Mouse (Mus musculus) kidney, adult 2 months (tissue): ENCODE measurements at regions not wholly inside any gene's neighbourhood (a gene's known extent, or its start where the extent isn't known, plus 50 kb on each side); places are given as distances from the start of the nearest gene placed in this dataset.
"Not testable (repeated sequence)": the region's sequence is repeated elsewhere in the genome, so short reads cannot be mapped to it uniquely, and the experiment has no call there.

Source experiments
- DNase-seq: peaks from one replicate; pipeline ENCODE4 v3.0.0; 2021
- H3K27ac ChIP-seq: fragments of 200-500 bp; 2 replicates; pipeline ENCODE4 v1.5.1; 2012; ENCODE audit warnings: low read depth, low read length, control low read depth, inconsistent platforms; ENCODE audit not compliant: insufficient read depth
- H3K27me3 ChIP-seq: fragments of 200-500 bp; replicated peaks from 2 replicates; pipeline ENCODE4 v1.6.1; 2012; ENCODE audit warnings: mild to moderate bottlenecking, moderate library complexity, low read length, inconsistent platforms; ENCODE audit not compliant: control insufficient read depth, insufficient read depth
- H3K36me3 ChIP-seq: fragments of 200-500 bp; 2 replicates; pipeline ENCODE4 v1.6.1; 2012; ENCODE audit warnings: mild to moderate bottlenecking, moderate library complexity, low read length, inconsistent platforms; ENCODE audit not compliant: control insufficient read depth, insufficient read depth
- H3K4me1 ChIP-seq: fragments of 200-500 bp; 2 replicates; pipeline ENCODE4 v1.6.1; 2011; ENCODE audit warnings: low read length; ENCODE audit not compliant: control insufficient read depth, insufficient read depth
- H3K4me3 ChIP-seq: fragments of 200-500 bp; 2 replicates; pipeline ENCODE4 v1.5.1; 2011; ENCODE audit warnings: mild to moderate bottlenecking, low read depth, low read length, control low read depth; ENCODE audit not compliant: insufficient read depth
- CTCF ChIP-seq: fragments of 200-500 bp; conservative IDR thresholded peaks from 2 replicates; pipeline ENCODE4 v1.5.1; 2011; ENCODE audit warnings: low read depth, mild to moderate bottlenecking, control low read depth, low read length, moderate library complexity, mixed read lengths; ENCODE audit not compliant: insufficient read depth, insufficient read length
- POLR2A ChIP-seq: fragments of 200-500 bp; IDR thresholded peaks from one replicate; pipeline ENCODE4 v1.6.1; 2011; ENCODE audit warnings: low read depth, low read length, control low read depth
- WGBS: fragments of 180-500 bp; shearing (Covaris S2); methylation state at CpG from one replicate; pipeline ENCODE4 v1.1.7; 2018; 5-methylcytosine and 5-hydroxymethylcytosine counted together

DNA sequence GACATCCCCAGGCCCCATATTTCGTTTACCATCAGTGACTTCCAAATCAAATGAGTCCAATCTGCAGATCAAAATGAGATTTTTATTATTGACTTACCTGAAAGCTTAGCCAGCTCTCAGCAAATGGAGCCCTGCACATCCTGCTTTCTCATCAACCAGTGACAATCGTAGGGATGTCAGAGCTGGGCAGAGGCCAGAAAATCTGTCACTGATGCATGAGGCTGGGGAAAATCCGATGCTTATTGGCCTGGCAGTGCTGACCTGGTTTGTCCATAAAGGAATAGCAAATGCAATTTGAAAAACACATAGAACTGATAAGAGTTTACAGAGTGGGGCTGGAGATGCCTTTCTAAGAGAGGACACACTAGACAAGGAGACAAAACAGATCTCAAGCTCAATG, 518.1 kb upstream of the Clint1 start:
- TF ChIP-seq POLR2A: no peak
- TF ChIP-seq CTCF: no peak
- Histone ChIP-seq H3K4me3 (no peak overlapping the region), H3K4me1 (no peaks in the 10 kb centered on the region), H3K36me3 (no peaks in the 10 kb centered on the region), H3K27me3 (no peaks in the 10 kb centered on the region), H3K27ac (no peak overlapping the region)
- 68% methylated on average over 3 of the region's 3 CpGs for WGBS
- DNase-seq: no peak

GRCm38 (mm10) chr11:45349331-45349730, 502.5 kb upstream of the Clint1 start:
- Histone ChIP-seq H3K4me3 (no peak overlapping the region), H3K36me3 (no peaks in the 10 kb centered on the region)

DNA sequence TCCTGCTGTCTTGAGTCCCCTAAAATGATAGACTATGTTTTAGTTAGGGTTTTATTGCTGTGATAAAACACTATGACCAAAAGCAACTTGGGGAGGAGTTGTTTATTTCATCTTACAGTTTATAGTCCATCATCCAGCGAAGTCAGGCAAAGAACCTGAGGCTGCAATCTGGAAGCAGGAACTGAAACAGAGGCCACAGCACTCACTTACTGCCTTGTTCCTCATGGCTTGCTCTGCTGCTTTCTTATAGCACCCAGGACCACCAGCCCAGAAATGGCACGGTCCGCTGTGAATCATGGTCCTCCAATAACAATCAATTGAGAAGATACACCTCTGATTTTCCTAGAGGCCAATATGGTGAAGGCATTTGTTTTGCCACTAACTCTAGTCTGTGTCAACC, 486.5 kb upstream of the Clint1 start:
- TF ChIP-seq CTCF: no peak
- no peak for TF ChIP-seq POLR2A
- no peak overlapping the region for H3K27ac ChIP-seq
- H3K27me3 ChIP-seq: no peaks in the 10 kb centered on the region
- H3K4me1 ChIP-seq: no peaks in the 10 kb centered on the region
- no peaks in the 10 kb centered on the region for H3K36me3 ChIP-seq
- DNase-seq: no peak
- WGBS: 79% methylated on average over 3 of the region's 3 CpGs
- H3K4me3 ChIP-seq: no peak overlapping the region

More at GRCm38 (mm10) chr11:45349331-45349730, 502.5 kb upstream of the Clint1 start:
- no peak overlapping the region for H3K27ac ChIP-seq
- TF ChIP-seq POLR2A (no peak), CTCF (no peak)
- no peak for DNase-seq
- H3K27me3 ChIP-seq: no peaks in the 10 kb centered on the region
- no peaks in the 10 kb centered on the region for H3K4me1 ChIP-seq

- H3K36me3 ChIP-seq: no peaks in the 10 kb centered on the region
- WGBS: 56% methylated on average over 11 of the region's 11 CpGs
- TF ChIP-seq CTCF: no peak
- TF ChIP-seq POLR2A: no peak
Observed at GRCm38 (mm10) chr11:45389243-45390146, 462.4 kb upstream of the Clint1 start.

DNA sequence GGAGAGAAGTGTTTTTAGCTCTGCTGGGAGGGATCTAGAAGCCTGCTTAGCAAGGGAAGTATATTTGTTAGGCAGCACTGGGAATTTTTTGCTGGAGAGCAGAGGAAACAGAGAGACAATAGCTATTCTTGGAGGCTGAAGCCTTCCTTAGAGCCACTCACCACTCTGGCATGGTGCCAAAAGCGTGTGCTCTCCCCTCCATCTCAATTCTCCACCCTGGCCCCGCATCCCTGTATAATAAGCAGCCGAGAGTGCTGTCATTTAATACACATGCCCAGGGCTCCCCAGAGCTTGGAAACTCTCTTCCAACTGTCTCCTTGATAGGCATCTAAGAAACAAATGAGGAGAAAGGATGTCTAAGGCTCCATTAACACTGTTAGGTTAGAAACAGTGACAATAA, 455.8 kb upstream of the Clint1 start:
- no peaks in the 10 kb centered on the region for H3K4me1 ChIP-seq
- H3K27ac ChIP-seq: no peak overlapping the region
- DNase-seq: no peak
- no peaks in the 10 kb centered on the region for H3K36me3 ChIP-seq
- no peaks in the 10 kb centered on the region for H3K27me3 ChIP-seq
- no peak overlapping the region for H3K4me3 ChIP-seq
- 27% methylated on average over 3 of the region's 3 CpGs for WGBS
- no peak for TF ChIP-seq POLR2A
- no peak for TF ChIP-seq CTCF

More at GRCm38 (mm10) chr11:45389243-45390146, 462.4 kb upstream of the Clint1 start:
- DNase-seq: no peak
- H3K4me1 ChIP-seq: no peaks in the 10 kb centered on the region
- no peaks in the 10 kb centered on the region; the same call in 1 of the 2 replicates for H3K27me3 ChIP-seq
- no peak overlapping the region for H3K27ac ChIP-seq
- H3K4me3 ChIP-seq: no peak overlapping the region

- 62% methylated on average over 6 of the region's 6 CpGs for WGBS
- Histone ChIP-seq H3K27me3 (no peaks in the 10 kb centered on the region), H3K4me1 (no peaks in the 10 kb centered on the region), H3K27ac (no peak overlapping the region), H3K4me3 (no peak overlapping the region), H3K36me3 (no peaks in the 10 kb centered on the region)
- TF ChIP-seq POLR2A: no peak
- TF ChIP-seq CTCF: no peak
- DNase-seq: no peak
Observed at GRCm38 (mm10) chr11:45398188-45398587, 453.7 kb upstream of the Clint1 start.

GRCm38 (mm10) chr11:45404377-45405029, 447.3 kb upstream of the Clint1 start:
- no peak overlapping the region for H3K4me3 ChIP-seq
- H3K27me3 ChIP-seq: no peaks in the 10 kb centered on the region
- TF ChIP-seq CTCF: no peak
- TF ChIP-seq POLR2A: no peak
- no peaks in the 10 kb centered on the region for H3K4me1 ChIP-seq
- DNase-seq: no peak
- no peaks in the 10 kb centered on the region for H3K36me3 ChIP-seq
- 83% methylated on average over 10 of the region's 10 CpGs for WGBS
- no peak overlapping the region for H3K27ac ChIP-seq

DNA sequence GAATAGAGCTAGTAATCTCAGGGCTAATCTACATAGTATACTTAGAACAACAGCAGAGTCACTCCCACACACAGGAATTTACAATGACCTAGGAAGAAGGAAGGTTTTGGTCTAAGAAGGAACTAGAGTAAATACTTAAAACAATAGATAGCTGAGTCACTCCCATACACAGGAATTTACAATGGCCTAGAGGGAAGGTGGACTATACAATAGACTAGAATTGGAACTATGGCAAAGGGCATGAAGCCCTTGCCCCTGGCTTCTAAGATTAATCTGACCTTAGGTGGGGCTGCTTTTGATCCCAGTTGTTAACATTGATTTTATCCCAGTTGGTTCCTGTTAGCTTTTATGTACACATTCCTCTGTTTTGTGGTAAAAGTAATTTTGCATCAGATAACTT, 427.8 kb upstream of the Clint1 start:
- not testable (repeated sequence) for H3K27me3 ChIP-seq, H3K27ac ChIP-seq, H3K4me1 ChIP-seq, H3K36me3 ChIP-seq, H3K4me3 ChIP-seq, DNase-seq
